Mouse (Mus musculus) liver, postnatal 0 days (tissue): ENCODE measurements around the gene Rdh5.

Experiments used
- CTCF ChIP-seq: sonication (generic); IDR thresholded peaks from 2 replicates; pipeline ENCODE4 v1.5.1; 2016; ENCODE audit warnings: antibody characterized with exemption, low read depth
- EP300 ChIP-seq: IDR thresholded peaks from 2 replicates; pipeline ENCODE4 v1.6.1; 2016; ENCODE audit warnings: antibody characterized with exemption, low read depth, mild to moderate bottlenecking

GRCm38 (mm10) chr10:128920736-128921161 is 1.9 kb downstream of the Rdh5 start:
- no peak for TF ChIP-seq CTCF
- no peak for TF ChIP-seq EP300
